Mouse (Mus musculus): ENCODE data around the gene Pard3b.

GRCm38 (mm10) chr1:62435844-62436243, 797.2 kb downstream of the Pard3b start:
- TF ChIP-seq CTCF (IDR thresholded peaks at IDR 0.05) (no peak), POLR2A (IDR thresholded peaks at IDR 0.05; ENCODE audit: insufficient read depth, low read depth, low read length) (no peak)
